Mouse (Mus musculus): Measurements from ENCODE around the gene Arhgap18. TPM values are rescaled to one million over a fixed set of nuclear protein-coding genes. Genes with fewer than 3 reads are reported as not detected.

The Arhgap18 gene
- polyA plus RNA-seq, 1 experiment from 2014 or later = 42.1 TPM

DNA sequence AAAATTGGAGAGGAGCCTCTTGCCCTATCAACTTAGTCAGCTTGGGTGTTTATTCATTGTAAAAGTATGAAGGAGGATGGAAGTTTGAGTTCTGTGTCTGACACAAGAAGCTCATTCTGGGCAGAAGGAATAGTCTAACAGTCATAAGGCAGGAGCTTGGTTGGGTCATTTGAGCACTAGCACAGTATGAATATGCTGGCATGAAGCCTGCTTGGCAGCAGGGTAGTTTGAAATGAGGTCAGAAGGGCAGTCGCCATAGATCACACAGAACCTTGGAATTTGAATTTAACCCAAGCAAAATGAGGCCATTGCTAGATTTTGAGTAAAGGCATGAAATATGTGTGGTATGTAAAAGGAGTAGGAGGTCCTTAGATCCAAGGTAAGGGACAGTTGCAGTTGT, 139.9 kb downstream of the Arhgap18 start:
- no peak for DNase-seq (ENCODE audit: low spot score)
- Histone ChIP-seq H3K4me3 (replicated peaks; ENCODE audit: low read depth, low read length) (no peak overlapping the region), H3K9ac (ENCODE audit: low read depth, low read length) (no peak overlapping the region), H3K36me3 (ENCODE audit: insufficient read depth, low read length) (no peaks in the 10 kb centered on the region), H3K9me3 (replicated peaks; ENCODE audit: low read length) (no peaks in the 10 kb centered on the region), H3K27ac (no peak overlapping the region), H3K4me2 (ENCODE audit: low read length) (no peak overlapping the region), H3K27me3 (ENCODE audit: insufficient read depth, low read length) (no peaks in the 10 kb centered on the region), H3K4me1 (replicated peaks; ENCODE audit: insufficient read depth, low read length) (no peaks in the 10 kb centered on the region)
- TF ChIP-seq CTCF (IDR thresholded peaks at IDR 0.05; ENCODE audit: low read depth) = no peak
- ATAC-seq (replicated peaks; ENCODE audit: low FRiP score, low read depth) = no peak
- WGBS = 89% methylated on average over 1 of the region's 1 CpGs

DNA sequence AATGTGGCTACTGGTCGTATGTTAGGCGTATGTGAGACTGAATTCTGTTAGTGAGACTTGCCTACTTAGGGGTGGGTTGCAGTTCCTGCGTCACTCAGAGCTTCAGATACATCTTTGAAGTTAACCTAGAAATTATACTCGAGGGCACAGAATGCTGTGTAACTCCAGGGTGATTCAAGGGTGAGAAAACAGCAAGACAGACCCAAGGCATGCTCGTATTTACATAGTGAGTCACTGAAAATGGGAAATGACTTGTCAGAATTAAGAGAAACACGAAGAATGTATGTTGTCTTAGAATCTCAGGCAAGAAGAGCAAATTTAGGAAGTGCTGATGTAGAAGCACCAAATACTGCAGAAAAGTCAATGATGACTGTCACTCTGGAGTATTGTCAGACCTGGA, 142.5 kb downstream of the Arhgap18 start:
- Histone ChIP-seq H3K36me3 (ENCODE audit: insufficient read depth, low read length) (0 out of 2 replicates have a peak, but pooled peaks cover 4% of the 10 kb centered on the region), H3K27ac (no peak overlapping the region), H3K4me2 (ENCODE audit: low read length) (no peak overlapping the region), H3K27me3 (ENCODE audit: insufficient read depth, low read length) (no peaks in the 10 kb centered on the region), H3K9me3 (replicated peaks; ENCODE audit: low read length) (no peaks in the 10 kb centered on the region), H3K9ac (ENCODE audit: low read depth, low read length) (no peak overlapping the region), H3K4me3 (replicated peaks; ENCODE audit: low read depth, low read length) (no peak overlapping the region), H3K4me1 (replicated peaks; ENCODE audit: insufficient read depth, low read length) (no peaks in the 10 kb centered on the region)
- TF ChIP-seq CTCF (IDR thresholded peaks at IDR 0.05; ENCODE audit: low read depth) = no peak
- 70% methylated on average over 6 of the region's 6 CpGs for WGBS
- DNase-seq (ENCODE audit: low spot score) (no peak), ATAC-seq (replicated peaks; ENCODE audit: low FRiP score, low read depth) (no peak)

DNA sequence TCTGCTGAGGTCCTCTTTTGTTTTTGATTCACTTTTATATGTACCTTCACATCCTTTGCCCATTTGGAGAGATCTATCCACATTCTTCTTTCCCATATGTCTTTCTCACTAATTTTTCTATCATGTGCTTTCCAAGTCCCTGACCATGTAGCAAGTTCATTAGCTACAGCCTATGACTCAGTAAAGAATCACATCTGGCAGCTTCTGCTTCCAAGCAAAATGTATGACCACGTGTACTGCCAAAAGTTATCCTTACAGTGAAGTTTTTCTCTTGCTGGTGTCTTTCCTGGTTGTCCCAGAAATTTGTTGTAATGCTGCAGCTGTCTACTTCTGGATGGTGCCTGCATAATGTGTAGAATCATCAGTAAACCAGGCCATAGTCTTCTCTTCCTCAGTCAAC, 147.2 kb downstream of the Arhgap18 start:
- no peak for DNase-seq (ENCODE audit: low spot score)
- Histone ChIP-seq H3K27me3 (ENCODE audit: insufficient read depth, low read length) (no peaks in the 10 kb centered on the region), H3K9ac (ENCODE audit: low read depth, low read length) (no peak overlapping the region), H3K36me3 (ENCODE audit: insufficient read depth, low read length) (0 out of 2 replicates have a peak, but pooled peaks cover 4% of the 10 kb centered on the region), H3K27ac (no peak overlapping the region), H3K9me3 (replicated peaks; ENCODE audit: low read length) (no peaks in the 10 kb centered on the region), H3K4me1 (replicated peaks; ENCODE audit: insufficient read depth, low read length) (no peaks in the 10 kb centered on the region), H3K4me3 (replicated peaks; ENCODE audit: low read depth, low read length) (no peak overlapping the region), H3K4me2 (ENCODE audit: low read length) (no peak overlapping the region)
- 74% methylated on average over 1 of the region's 1 CpGs for WGBS
- ATAC-seq (replicated peaks; ENCODE audit: low FRiP score, low read depth) = no peak
- no peak for TF ChIP-seq CTCF (IDR thresholded peaks at IDR 0.05; ENCODE audit: low read depth)

DNA sequence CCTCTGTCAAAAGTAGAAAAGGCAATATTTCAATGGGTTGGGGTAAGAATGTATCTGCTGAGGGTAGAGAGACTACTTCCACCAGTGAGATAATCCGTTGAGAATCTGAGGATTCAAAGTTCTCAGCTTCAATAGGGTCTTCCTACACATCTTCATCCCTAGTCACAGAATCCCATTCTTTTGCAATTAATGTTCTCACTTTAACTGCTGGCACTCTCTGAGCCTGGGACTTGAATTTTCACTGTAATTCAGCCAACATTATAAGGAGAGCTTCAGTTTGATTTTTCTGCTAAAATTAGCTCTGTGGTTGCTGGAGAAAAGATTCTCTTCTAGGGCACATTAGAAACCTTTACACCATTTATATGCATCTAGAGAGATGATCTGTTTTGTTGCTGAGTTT, 150.6 kb downstream of the Arhgap18 start:
- Histone ChIP-seq H3K27ac (no peak overlapping the region), H3K36me3 (ENCODE audit: insufficient read depth, low read length) (0 out of 2 replicates have a peak, but pooled peaks cover 4% of the 10 kb centered on the region), H3K4me3 (replicated peaks; ENCODE audit: low read depth, low read length) (no peak overlapping the region), H3K27me3 (ENCODE audit: insufficient read depth, low read length) (no peaks in the 10 kb centered on the region), H3K9ac (ENCODE audit: low read depth, low read length) (no peak overlapping the region), H3K9me3 (replicated peaks; ENCODE audit: low read length) (no peaks in the 10 kb centered on the region), H3K4me2 (ENCODE audit: low read length) (no peak overlapping the region), H3K4me1 (replicated peaks; ENCODE audit: insufficient read depth, low read length) (no peaks in the 10 kb centered on the region)
- ATAC-seq (replicated peaks; ENCODE audit: low FRiP score, low read depth) (no peak), DNase-seq (ENCODE audit: low spot score) (no peak)
- 88% methylated on average over 1 of the region's 1 CpGs for WGBS
- no peak for TF ChIP-seq CTCF (IDR thresholded peaks at IDR 0.05; ENCODE audit: low read depth)

DNA sequence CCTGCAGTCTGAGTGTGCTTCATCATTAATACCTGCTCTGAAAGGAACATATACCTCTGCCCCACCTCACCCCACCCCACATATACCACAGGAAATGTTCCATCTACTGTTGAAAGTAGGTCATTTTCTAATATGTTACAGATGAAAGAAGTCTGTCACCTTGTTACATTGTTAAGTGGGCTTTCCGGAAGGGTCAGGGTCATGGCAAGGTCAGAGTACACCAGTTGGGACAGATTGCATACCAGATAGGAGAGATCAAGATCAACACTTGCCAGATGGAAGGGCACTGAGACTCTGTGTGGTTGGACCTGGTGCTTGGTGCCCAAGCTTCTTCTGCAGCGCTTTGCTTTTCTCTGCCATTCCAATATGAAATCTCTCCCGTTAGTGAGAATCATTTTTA, 158.0 kb downstream of the Arhgap18 start:
- H3K9me3 ChIP-seq (replicated peaks; ENCODE audit: low read length) = no peaks in the 10 kb centered on the region
- WGBS = 73% methylated on average over 3 of the region's 3 CpGs
- H3K27ac ChIP-seq = no peak overlapping the region
- H3K4me2 ChIP-seq (ENCODE audit: low read length) = no peak overlapping the region
- H3K36me3 ChIP-seq (ENCODE audit: insufficient read depth, low read length) = no peaks in the 10 kb centered on the region
- TF ChIP-seq CTCF (IDR thresholded peaks at IDR 0.05; ENCODE audit: low read depth) = no peak
- no peaks in the 10 kb centered on the region for H3K4me1 ChIP-seq (replicated peaks; ENCODE audit: insufficient read depth, low read length)
- DNase-seq (ENCODE audit: low spot score) (no peak), ATAC-seq (replicated peaks; ENCODE audit: low FRiP score, low read depth) (no peak)
- no peaks in the 10 kb centered on the region for H3K27me3 ChIP-seq (ENCODE audit: insufficient read depth, low read length)
- H3K4me3 ChIP-seq (replicated peaks; ENCODE audit: low read depth, low read length) = no peak overlapping the region
- no peak overlapping the region for H3K9ac ChIP-seq (ENCODE audit: low read depth, low read length)

DNA sequence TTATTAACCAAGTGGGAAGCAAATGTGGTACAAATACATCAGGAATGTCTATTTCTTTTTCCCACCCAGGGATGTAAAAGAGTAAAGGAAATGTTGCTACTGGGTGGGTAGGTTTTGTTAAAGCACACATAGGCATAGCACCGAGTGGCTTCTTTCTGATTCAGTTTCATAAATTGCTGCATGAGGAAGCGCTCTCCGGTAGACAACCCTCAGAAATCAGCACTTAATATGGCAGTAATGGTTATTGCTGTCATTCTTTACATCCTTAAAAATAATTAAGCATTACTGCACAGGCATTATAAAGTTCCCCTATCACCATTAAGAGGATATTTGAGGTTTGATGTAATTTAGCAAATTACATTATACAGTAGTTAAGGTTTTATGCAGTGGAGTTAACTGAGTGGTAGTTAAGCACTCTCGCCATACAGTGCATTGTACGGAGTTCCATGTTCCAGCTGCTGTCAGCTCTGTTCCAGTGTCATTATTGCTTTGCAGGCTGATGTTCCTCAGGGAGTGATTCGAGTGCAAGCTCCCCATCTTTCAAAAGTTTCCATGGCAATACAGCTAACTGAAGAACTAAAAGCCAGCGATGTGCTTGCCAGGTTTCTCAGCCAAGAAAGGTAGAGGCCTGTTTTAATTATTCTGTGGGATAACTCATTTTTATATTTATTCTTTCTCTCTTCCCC, 159.0 kb downstream of the Arhgap18 start:
- DNase-seq (ENCODE audit: low spot score) (no peak), ATAC-seq (replicated peaks; ENCODE audit: low FRiP score, low read depth) (no peak)
- no peaks in the 10 kb centered on the region for H3K4me1 ChIP-seq (replicated peaks; ENCODE audit: insufficient read depth, low read length)
- no peaks in the 10 kb centered on the region for H3K27me3 ChIP-seq (ENCODE audit: insufficient read depth, low read length)
- H3K27ac ChIP-seq = no peak overlapping the region
- H3K9ac ChIP-seq (ENCODE audit: low read depth, low read length) = no peak overlapping the region
- no peak overlapping the region for H3K4me2 ChIP-seq (ENCODE audit: low read length)
- no peak for TF ChIP-seq CTCF (IDR thresholded peaks at IDR 0.05; ENCODE audit: low read depth)
- no peaks in the 10 kb centered on the region for H3K9me3 ChIP-seq (replicated peaks; ENCODE audit: low read length)
- 65% methylated on average over 7 of the region's 7 CpGs for WGBS
- no peak overlapping the region for H3K4me3 ChIP-seq (replicated peaks; ENCODE audit: low read depth, low read length)
- H3K36me3 ChIP-seq (ENCODE audit: insufficient read depth, low read length) = no peaks in the 10 kb centered on the region

DNA sequence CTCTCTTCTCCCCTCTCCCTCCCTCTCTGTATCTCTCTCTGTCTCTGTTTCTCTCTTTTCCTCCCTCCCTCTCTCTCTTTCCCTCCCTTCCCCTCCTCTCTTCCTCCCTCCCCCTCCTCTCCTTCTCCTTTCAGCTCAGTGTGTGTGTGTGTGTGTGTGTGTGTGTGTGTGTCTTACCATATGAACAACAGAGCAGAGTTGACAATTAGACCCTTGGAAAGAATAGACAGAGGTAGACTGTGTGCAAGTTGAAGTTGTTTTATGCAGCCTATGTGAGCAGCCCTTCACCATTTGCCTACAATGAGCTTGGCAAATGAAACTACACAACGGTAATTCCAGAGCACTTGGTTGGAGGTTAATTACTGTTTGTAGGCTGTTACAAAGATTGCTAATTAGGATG, 159.6 kb downstream of the Arhgap18 start:
- ATAC-seq (replicated peaks; ENCODE audit: low FRiP score, low read depth) (no peak), DNase-seq (ENCODE audit: low spot score) (no peak)
- no peak for TF ChIP-seq CTCF (IDR thresholded peaks at IDR 0.05; ENCODE audit: low read depth)
- Histone ChIP-seq H3K4me3 (replicated peaks; ENCODE audit: low read depth, low read length) (no peak overlapping the region), H3K27me3 (ENCODE audit: insufficient read depth, low read length) (no peaks in the 10 kb centered on the region), H3K4me1 (replicated peaks; ENCODE audit: insufficient read depth, low read length) (no peaks in the 10 kb centered on the region), H3K4me2 (ENCODE audit: low read length) (no peak overlapping the region), H3K9me3 (replicated peaks; ENCODE audit: low read length) (no peaks in the 10 kb centered on the region), H3K36me3 (ENCODE audit: insufficient read depth, low read length) (no peaks in the 10 kb centered on the region), H3K27ac (no peak overlapping the region), H3K9ac (ENCODE audit: low read depth, low read length) (no peak overlapping the region)
- WGBS = 69% methylated on average over 1 of the region's 1 CpGs

Data from kidney, postnatal 0 days (tissue).